Comparison of ENCODE assay signal across 22 mouse cellular contexts in genomic region chr1:66691772-66692171, GRCm38 (mm10). TPM values are rescaled to one million over a fixed set of nuclear protein-coding genes. Genes with fewer than 3 reads are reported as not detected.
DNase-seq lines count a peak whose midpoint lies in the region; ATAC-seq and TF ChIP-seq lines count a peak whose summit lies in the region.
"Had no signal": no experiment of that assay in that cellular context is flagged by ENCODE, and none has a peak within 500 bp of the region (broad histone marks: within the 10 kb centered on the region; RNA-seq: fewer than 3 reads in every experiment).

No protein-coding gene starts in this region.

- no peak overlapping the region for H3K27ac ChIP-seq in forebrain, embryonic 15.5 days (replicated peaks)
- H3K27ac ChIP-seq in forebrain, embryonic 11.5 days (ENCODE audit: low read depth, low read length) = no peak overlapping the region
- 0 out of 2 replicates have a peak overlapping the region, but pooled peaks have one; percentile 56 for H3K27ac ChIP-seq in neural tube, embryonic 15.5 days (replicated peaks)
- H3K27ac ChIP-seq in cerebellum, adult 2 months (ENCODE audit: insufficient read depth, low read length) = no peak overlapping the region
- H3K27ac ChIP-seq: embryonic facial prominence, embryonic 12.5 days; embryonic facial prominence, embryonic 15.5 days; gastrocnemius, adult 2 months; hindbrain, embryonic 12.5 days had no signal

- H3K9ac ChIP-seq in forebrain, embryonic 15.5 days (replicated peaks) = no peak overlapping the region
- H3K9ac ChIP-seq in forebrain, embryonic 11.5 days (ENCODE audit: low read length) = no peak overlapping the region
- no peak overlapping the region for H3K9ac ChIP-seq in neural tube, embryonic 15.5 days (replicated peaks)
- H3K9ac ChIP-seq: embryonic facial prominence, embryonic 12.5 days; embryonic facial prominence, embryonic 15.5 days; hindbrain, embryonic 12.5 days had no signal

- peak; percentile 57; the same call in 1 of the 2 replicates for ATAC-seq in forebrain, embryonic 15.5 days (replicated peaks)
- ATAC-seq in forebrain, embryonic 11.5 days (replicated peaks; ENCODE audit: low FRiP score) = no peak
- no peak for ATAC-seq in neural tube, embryonic 15.5 days (ENCODE audit: low FRiP score)
- no peak for ATAC-seq in inflammation-experienced regulatory T-cells, adult 6 months
- ATAC-seq: intestine, postnatal 0 days; Patski had no signal

- H3ac ChIP-seq in myocyte (ENCODE audit: control insufficient read depth, insufficient read length) = no peak overlapping the region

- no peaks in the 10 kb centered on the region for H3K9me3 ChIP-seq in forebrain, embryonic 15.5 days
- no peaks in the 10 kb centered on the region for H3K9me3 ChIP-seq in forebrain, embryonic 11.5 days (ENCODE audit: control insufficient read depth, low read length)
- no peaks in the 10 kb centered on the region for H3K9me3 ChIP-seq in neural tube, embryonic 15.5 days (replicated peaks)
- H3K9me3 ChIP-seq: embryonic facial prominence, embryonic 12.5 days; embryonic facial prominence, embryonic 15.5 days; hindbrain, embryonic 12.5 days had no signal

- DNase-seq in forebrain, embryonic 11.5 days (ENCODE audit: low spot score) = no peak
- no peak for DNase-seq in neural tube, embryonic 10.5 days (ENCODE audit: extremely low spot score, low spot score)
- DNase-seq in brain, embryonic 14.5 days (ENCODE audit: low read depth) = peak; percentile 48
- no peak for DNase-seq in cerebellum, adult 2 months
- DNase-seq: adrenal gland, postnatal 10 days; adrenal gland, postnatal 36 days; cerebellum, adult 11 months; cerebellum, adult 9-10 months; cerebellum, postnatal 14 days; gastrocnemius, adult 2 months; gastrocnemius, postnatal 14 days; kidney, adult 2 months had no signal

- H3K36me3 ChIP-seq in forebrain, embryonic 15.5 days = no peaks in the 10 kb centered on the region
- no peaks in the 10 kb centered on the region for H3K36me3 ChIP-seq in forebrain, embryonic 11.5 days (ENCODE audit: control insufficient read depth, insufficient read depth, low read length)
- H3K36me3 ChIP-seq in neural tube, embryonic 15.5 days = no peaks in the 10 kb centered on the region
- H3K36me3 ChIP-seq in myocyte (ENCODE audit: control insufficient read depth, insufficient read depth) = no peaks in the 10 kb centered on the region
- H3K36me3 ChIP-seq: embryonic facial prominence, embryonic 12.5 days; embryonic facial prominence, embryonic 15.5 days; hindbrain, embryonic 12.5 days had no signal

- TF ChIP-seq CTCF in brain, embryonic 14.5 days (IDR thresholded peaks at IDR 0.05; ENCODE audit: borderline replicate concordance, extremely low read depth, insufficient read depth, insufficient read length) = no peak
- no peak for TF ChIP-seq CTCF in cerebellum, adult 2 months (IDR thresholded peaks at IDR 0.05; ENCODE audit: borderline replicate concordance, insufficient read depth, low read depth, low read length)

- H3K4me1 ChIP-seq in forebrain, embryonic 15.5 days = 0 out of 2 replicates have a peak, but pooled peaks cover 7% of the 10 kb centered on the region
- H3K4me1 ChIP-seq in forebrain, embryonic 11.5 days (replicated peaks; ENCODE audit: control insufficient read depth, insufficient read depth, low read length) = no peaks in the 10 kb centered on the region
- no peaks in the 10 kb centered on the region for H3K4me1 ChIP-seq in neural tube, embryonic 15.5 days
- no peaks in the 10 kb centered on the region for H3K4me1 ChIP-seq in cerebellum, adult 2 months (ENCODE audit: control insufficient read depth, insufficient read depth, low read length)
- H3K4me1 ChIP-seq: embryonic facial prominence, embryonic 12.5 days; embryonic facial prominence, embryonic 15.5 days; hindbrain, embryonic 12.5 days had no signal

- H3K4me2 ChIP-seq in forebrain, embryonic 15.5 days (replicated peaks) = no peak overlapping the region
- H3K4me2 ChIP-seq in forebrain, embryonic 11.5 days (ENCODE audit: low read depth, low read length, severe bottlenecking) = no peak overlapping the region
- H3K4me2 ChIP-seq in neural tube, embryonic 15.5 days = no peak overlapping the region
- no peak overlapping the region for H3K4me2 ChIP-seq in myocyte (ENCODE audit: low read depth)
- H3K4me2 ChIP-seq: embryonic facial prominence, embryonic 12.5 days; embryonic facial prominence, embryonic 15.5 days; heart, embryonic 11.5 days; hindbrain, embryonic 12.5 days had no signal

- H3K79me2 ChIP-seq in myocyte (ENCODE audit: control insufficient read depth, insufficient read depth) = no peaks in the 10 kb centered on the region

- no peak for TF ChIP-seq POLR2A in brain, embryonic 14.5 days (IDR thresholded peaks at IDR 0.05; ENCODE audit: borderline replicate concordance, extremely low read depth, insufficient read depth, insufficient read length, poor library complexity, severe bottlenecking)
- no peak for TF ChIP-seq POLR2A in myocyte (IDR thresholded peaks at IDR 0.05; ENCODE audit: insufficient read length, low read depth)
- no peak for TF ChIP-seq POLR2A in cerebellum, adult 2 months (IDR thresholded peaks at IDR 0.05; ENCODE audit: borderline replicate concordance, insufficient read depth, low read length)

- H3K4me3 ChIP-seq in forebrain, embryonic 15.5 days = no peak overlapping the region
- H3K4me3 ChIP-seq in forebrain, embryonic 11.5 days (ENCODE audit: low read depth, low read length) = no peak overlapping the region
- no peak overlapping the region for H3K4me3 ChIP-seq in neural tube, embryonic 15.5 days (replicated peaks)
- H3K4me3 ChIP-seq in myocyte = no peak overlapping the region
- H3K4me3 ChIP-seq in cerebellum, adult 2 months (replicated peaks; ENCODE audit: insufficient read depth, low read depth, low read length) = no peak overlapping the region
- H3K4me3 ChIP-seq: embryonic facial prominence, embryonic 12.5 days; embryonic facial prominence, embryonic 15.5 days; gastrocnemius, adult 2 months; hindbrain, embryonic 12.5 days had no signal

- no peaks in the 10 kb centered on the region for H3K27me3 ChIP-seq in forebrain, embryonic 15.5 days
- H3K27me3 ChIP-seq in forebrain, embryonic 11.5 days (ENCODE audit: control insufficient read depth, insufficient read depth, low read length) = no peaks in the 10 kb centered on the region
- no peaks in the 10 kb centered on the region for H3K27me3 ChIP-seq in neural tube, embryonic 15.5 days (replicated peaks)
- H3K27me3 ChIP-seq in myocyte (ENCODE audit: control insufficient read depth, insufficient read depth, insufficient read length) = no peaks in the 10 kb centered on the region
- no peaks in the 10 kb centered on the region for H3K27me3 ChIP-seq in cerebellum, adult 2 months (ENCODE audit: control insufficient read depth, insufficient read depth, low read length)
- H3K27me3 ChIP-seq: embryonic facial prominence, embryonic 12.5 days; embryonic facial prominence, embryonic 15.5 days; hindbrain, embryonic 12.5 days had no signal

- 54% methylated on average over 3 of the region's 3 CpGs for WGBS in forebrain, embryonic 15.5 days
- 76% methylated on average over 3 of the region's 3 CpGs for WGBS in forebrain, embryonic 11.5 days
- 76% methylated on average over 3 of the region's 3 CpGs for WGBS in neural tube, embryonic 15.5 days
- 67% methylated on average over 3 of the region's 3 CpGs for WGBS in cerebellum, adult 2 months

TF ChIP-seq in myocyte, 11 proteins besides CTCF, POLR2A, EP300 and RAD21:
- TF ChIP-seq CEBPB (IDR thresholded peaks at IDR 0.05; ENCODE audit: insufficient read depth, poor library complexity, severe bottlenecking) = no peak
- TF ChIP-seq USF1 (IDR thresholded peaks at IDR 0.05; ENCODE audit: low read depth) = peak; percentile 24

RNA-seq across cellular contexts. Expression of gene Rpe, which starts 8.9 kb away (rescaled TPM):
- polyA plus RNA-seq in forebrain, embryonic 15.5 days (2015; fragmentation: Nextera tagmentation; extraction: Ambion mirVana) = 37.5 and 39.4 TPM in 2 replicates
- 56.7 and 66.6 TPM in 2 replicates for polyA plus RNA-seq in forebrain, embryonic 11.5 days (2014; fragmentation: Nextera tagmentation; extraction: Ambion mirVana)
- 37.7 and 46.3 TPM in 2 replicates for polyA plus RNA-seq in neural tube, embryonic 15.5 days (2015; fragmentation: Nextera tagmentation; extraction: Ambion mirVana)
- polyA plus RNA-seq in brain, embryonic 14.5 days (2012; rRNA removed) = 24.2 and 25.1 TPM in 2 replicates
- polyA plus RNA-seq in myocyte (2012; fragmentation: generic; extraction: Trizol) = 7.6 TPM
- 10 to 100 TPM; 46.1 to 76.7 (median 55.4) TPM for polyA plus RNA-seq in inflammation-experienced regulatory T-cells, adult 6 months (2017; shearing (Covaris generic))
- 23.7 and 29.5 TPM in 2 replicates for polyA plus RNA-seq in cerebellum, adult 2 months (2012; rRNA removed)
